Mouse (Mus musculus): ENCODE results near the gene Ckap2. TPM values are rescaled to one million over a fixed set of nuclear protein-coding genes. Genes with fewer than 3 reads are reported as not detected.

Ckap2 gene
- 39.4 TPM for polyA plus RNA-seq (2014; fragmentation: Illumina TruSeq; extraction: RNeasy Lipid Tissue Mini Kit (QIAGEN cat#74804))

DNA sequence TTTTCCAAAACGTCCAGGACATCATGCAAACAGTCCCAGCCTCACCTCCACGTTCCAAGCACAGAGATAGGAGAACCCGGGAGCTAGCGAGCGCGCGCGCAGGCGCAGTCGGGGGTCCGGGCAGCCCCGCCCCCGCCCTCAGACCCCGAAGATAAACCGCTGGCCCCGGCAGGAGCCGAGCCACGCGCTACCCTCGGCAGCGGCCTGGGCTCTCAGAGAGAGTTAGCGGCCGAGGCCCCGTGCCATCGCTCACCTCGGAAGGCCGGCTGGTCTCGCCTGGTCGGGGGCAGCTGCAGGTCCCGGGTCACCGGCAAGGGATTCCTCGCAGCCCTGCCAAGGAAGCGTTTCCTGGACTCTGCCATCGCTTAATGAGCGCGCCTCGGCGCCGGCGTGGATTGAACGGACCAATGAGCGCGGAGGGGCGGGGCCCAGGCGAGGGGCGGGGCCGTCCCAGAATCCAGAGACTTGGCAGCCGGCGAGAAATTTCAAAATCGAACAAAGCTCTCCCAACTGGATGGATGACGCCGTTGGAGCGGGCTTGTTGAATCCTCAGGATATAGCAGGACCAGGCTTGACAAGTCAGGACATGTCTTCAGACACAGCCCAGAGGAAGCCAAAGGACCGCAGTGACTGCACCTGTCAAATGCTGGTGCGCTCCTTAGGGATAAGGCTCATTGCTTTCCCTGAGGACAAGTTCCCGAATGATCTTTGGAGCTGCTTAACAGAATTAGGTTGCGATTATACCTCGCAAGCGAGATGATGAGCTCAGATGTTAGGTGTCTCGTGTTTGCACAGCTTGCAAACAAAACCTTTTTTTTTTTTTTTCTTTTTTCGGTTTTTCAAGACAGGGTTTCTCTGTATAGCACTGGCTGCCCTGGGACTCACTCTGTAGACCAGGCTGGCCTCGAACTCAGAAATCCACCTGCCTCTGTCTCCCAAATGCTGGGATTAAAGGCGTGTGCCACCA, at the start of gene Ckap2:
Gene Ckap2 (minus strand): TSS at position 389 of the 967 bp plus-strand sequence.

DNA sequence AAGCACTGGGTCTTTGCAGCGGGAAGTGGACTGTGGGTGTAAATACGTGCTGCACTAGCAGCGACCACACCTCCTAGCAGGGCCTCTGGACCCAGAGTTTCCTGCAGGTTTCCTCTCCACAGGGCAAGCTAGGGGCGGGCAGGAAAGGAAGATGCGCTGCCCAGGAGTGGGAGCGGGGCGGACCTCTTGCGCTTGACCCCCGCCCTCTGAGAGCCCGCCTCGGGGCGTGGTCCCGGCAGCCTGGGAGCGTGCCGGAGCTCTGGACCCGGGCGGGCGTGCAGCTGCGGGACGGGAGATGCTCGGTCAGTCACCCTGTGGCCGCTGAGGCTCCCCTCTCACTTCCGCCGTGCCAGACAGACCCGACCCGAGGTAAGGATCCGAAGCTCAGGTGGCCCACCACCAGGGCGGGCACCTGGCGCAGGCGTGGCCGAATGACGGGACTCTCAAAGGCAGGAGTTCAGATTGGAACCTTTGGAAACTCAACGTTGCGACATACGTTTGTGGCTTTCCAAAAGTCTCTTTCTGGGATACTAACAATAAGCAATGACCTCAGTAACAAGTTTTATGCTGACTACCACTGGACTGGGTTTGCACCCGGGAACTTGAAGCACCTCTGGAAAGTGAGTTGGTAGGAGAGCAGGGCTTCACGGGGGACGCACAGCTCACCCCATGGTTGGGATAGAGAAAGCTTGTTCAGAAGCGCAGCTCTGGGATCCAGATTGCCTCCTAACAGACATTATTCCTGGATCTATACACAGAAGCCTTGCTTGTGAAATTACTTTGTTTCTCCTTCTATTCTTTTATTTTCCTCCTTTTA, 41.6 kb upstream of the Ckap2 start, which contains the start of gene Thsd1:
Gene Thsd1 (plus strand): TSS at position 253 of the 817 bp plus-strand sequence.

DNA sequence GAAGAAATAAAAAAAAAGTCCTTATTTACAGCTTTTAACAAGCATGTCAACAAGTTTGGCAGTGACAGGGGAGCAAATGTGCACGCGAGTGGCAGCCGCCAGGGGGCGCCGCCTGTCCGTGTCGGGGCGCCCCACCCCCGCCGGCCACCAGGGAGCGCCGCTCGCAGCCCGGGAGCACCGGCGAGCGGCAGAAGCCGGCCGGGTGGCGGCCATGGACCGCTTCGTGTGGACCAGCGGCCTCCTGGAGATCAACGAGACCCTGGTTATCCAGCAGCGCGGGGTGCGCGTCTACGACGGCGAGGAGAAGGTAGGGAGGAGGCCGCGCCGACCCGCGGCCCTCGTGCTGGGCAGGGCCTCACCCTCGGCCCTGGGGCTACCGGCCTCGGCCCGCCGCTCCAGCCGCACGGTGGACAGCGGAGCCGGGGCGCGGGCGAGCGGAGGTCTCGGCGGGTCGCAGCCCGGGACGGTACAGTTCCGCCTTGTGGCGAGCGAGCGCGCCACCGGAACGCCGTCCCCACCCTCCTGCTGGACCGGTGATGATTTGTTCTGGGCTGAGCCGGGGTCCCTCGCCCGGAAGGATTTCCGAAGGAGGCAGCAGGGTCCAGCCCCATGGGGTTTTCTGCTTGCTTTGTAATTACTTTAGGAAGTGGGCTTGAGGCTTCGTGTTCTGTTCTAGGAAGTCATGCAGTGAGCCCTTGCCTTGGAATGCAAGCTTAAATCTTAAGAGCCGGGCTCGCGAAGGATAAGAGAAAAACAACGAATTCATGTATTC, 7.2 kb upstream of the Ckap2 start, which contains the start of gene Vps36:
Gene Vps36 (plus strand): TSS at position 150 of the 772 bp plus-strand sequence.

DNA sequence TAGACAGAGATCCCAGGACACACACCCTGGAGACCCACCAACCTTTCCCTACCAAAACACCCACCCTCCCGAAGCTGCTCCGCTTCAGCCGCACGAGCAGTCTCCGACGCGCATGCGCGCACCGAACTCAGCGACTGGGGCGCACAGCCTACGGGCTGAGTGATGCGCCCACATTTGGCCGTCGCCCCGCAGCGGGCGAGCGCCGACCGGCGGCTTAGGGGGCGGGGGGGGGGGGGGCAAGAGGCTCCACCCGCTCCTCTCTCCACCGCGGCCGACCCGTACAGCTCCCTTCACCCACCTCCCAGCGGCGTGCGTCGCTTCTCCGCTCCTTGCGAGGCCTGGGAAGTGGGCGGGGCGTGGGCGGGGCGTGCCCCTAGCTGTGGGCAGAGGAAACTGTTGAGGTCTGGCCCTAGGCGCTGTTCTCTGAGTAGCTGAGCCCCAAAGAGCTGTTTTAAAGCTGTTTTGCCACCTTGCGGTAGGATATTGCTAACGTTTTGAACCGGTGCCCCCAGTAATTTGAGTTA, 19.5 kb downstream of the Ckap2 start, which contains the start of gene Nek3:
Gene Nek3 (minus strand): TSS at position 356 of the 524 bp plus-strand sequence.

DNA sequence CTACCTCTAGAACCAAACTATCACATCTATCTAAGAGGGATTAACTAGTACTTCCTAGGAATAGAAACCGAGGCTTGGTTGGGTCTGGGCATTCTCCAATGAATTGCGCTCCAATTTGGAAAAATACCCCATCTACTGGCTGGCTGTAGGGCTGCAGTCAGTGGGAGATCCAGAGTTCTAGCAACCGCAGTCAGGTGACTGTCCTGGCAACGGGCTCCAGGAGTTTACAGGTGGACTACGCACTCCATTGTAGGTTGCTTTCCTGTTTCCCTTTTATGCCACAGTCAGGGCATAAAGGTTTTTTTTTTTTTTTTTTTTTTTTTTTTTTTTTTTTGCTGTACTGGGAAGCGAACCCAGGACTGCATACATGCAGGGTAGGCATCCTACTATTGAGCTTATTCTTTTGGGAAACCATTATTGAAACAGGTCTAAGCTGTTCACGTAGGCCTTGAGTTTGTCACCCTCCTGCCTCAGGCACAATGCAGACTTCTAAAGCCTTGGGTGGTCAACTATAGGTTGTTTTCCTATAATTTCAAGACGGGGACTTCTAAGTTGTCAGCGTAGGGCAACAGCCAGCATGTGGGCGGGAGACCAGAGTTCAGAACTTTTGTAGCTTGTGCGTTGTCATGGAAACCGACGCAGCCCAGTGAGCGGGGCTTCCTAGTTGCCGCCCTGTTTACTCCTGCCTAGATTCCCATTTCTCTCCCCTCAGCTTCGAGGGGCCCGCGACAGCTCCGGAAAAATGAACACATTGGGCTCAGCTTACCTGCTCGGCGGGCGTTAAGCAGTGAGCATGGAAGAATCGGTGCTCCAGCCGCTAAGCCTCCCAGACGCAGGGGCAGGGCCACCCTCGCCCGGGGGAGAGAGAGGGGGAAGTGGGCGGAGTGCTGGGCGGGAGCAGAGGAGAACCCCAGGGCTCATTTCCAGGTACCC, 61.1 kb downstream of the Ckap2 start, which contains the start of gene Nek5:
Gene Nek5 (minus strand): TSS at position 834 of the 933 bp plus-strand sequence.

Other genes with a start within 250 kb of the Ckap2 start
- gene Defb35, start 247.5 kb downstream of the Ckap2 start, polyA plus RNA-seq (2014; fragmentation: Illumina TruSeq; extraction: RNeasy Lipid Tissue Mini Kit (QIAGEN cat#74804)): not detected
- not detected for gene Defb13, start 239.1 kb downstream of the Ckap2 start, polyA plus RNA-seq (2014; fragmentation: Illumina TruSeq; extraction: RNeasy Lipid Tissue Mini Kit (QIAGEN cat#74804))
- gene Fam90a1a, start 227.1 kb downstream of the Ckap2 start, polyA plus RNA-seq (2014; fragmentation: Illumina TruSeq; extraction: RNeasy Lipid Tissue Mini Kit (QIAGEN cat#74804)): 0.31 TPM
- gene Ccdc70, start 216.0 kb downstream of the Ckap2 start, polyA plus RNA-seq (2014; fragmentation: Illumina TruSeq; extraction: RNeasy Lipid Tissue Mini Kit (QIAGEN cat#74804)): not detected
- gene Atp7b, start 125.5 kb downstream of the Ckap2 start, polyA plus RNA-seq (2014; fragmentation: Illumina TruSeq; extraction: RNeasy Lipid Tissue Mini Kit (QIAGEN cat#74804)): not detected
- 52.7 TPM for gene Alg11, start 125.1 kb downstream of the Ckap2 start, polyA plus RNA-seq (2014; fragmentation: Illumina TruSeq; extraction: RNeasy Lipid Tissue Mini Kit (QIAGEN cat#74804))
- 8.5 TPM for gene Nek5, start 60.8 kb downstream of the Ckap2 start, polyA plus RNA-seq (2014; fragmentation: Illumina TruSeq; extraction: RNeasy Lipid Tissue Mini Kit (QIAGEN cat#74804))
- gene Nek3, start 19.4 kb downstream of the Ckap2 start, polyA plus RNA-seq (2014; fragmentation: Illumina TruSeq; extraction: RNeasy Lipid Tissue Mini Kit (QIAGEN cat#74804)): 2.8 TPM
- gene Vps36, start 7.0 kb upstream of the Ckap2 start, polyA plus RNA-seq (2014; fragmentation: Illumina TruSeq; extraction: RNeasy Lipid Tissue Mini Kit (QIAGEN cat#74804)): 39.3 TPM
- 1.9 TPM for gene Thsd1, start 41.5 kb upstream of the Ckap2 start, polyA plus RNA-seq (2014; fragmentation: Illumina TruSeq; extraction: RNeasy Lipid Tissue Mini Kit (QIAGEN cat#74804))
- gene Tpte, start 97.6 kb upstream of the Ckap2 start, polyA plus RNA-seq (2014; fragmentation: Illumina TruSeq; extraction: RNeasy Lipid Tissue Mini Kit (QIAGEN cat#74804)): not detected
- gene Slc25a15, start 212.8 kb upstream of the Ckap2 start, polyA plus RNA-seq (2014; fragmentation: Illumina TruSeq; extraction: RNeasy Lipid Tissue Mini Kit (QIAGEN cat#74804)): 18.6 TPM
- 45.4 TPM for gene Mrps31, start 225.5 kb upstream of the Ckap2 start, polyA plus RNA-seq (2014; fragmentation: Illumina TruSeq; extraction: RNeasy Lipid Tissue Mini Kit (QIAGEN cat#74804))

Measured in ovary, adult 10 weeks (tissue).